Mouse (Mus musculus) neutrophil, adult 83 days (primary cell): Measurements from ENCODE around the gene Pidd1. TPM values are rescaled to one million over a fixed set of nuclear protein-coding genes. Genes with fewer than 3 reads are reported as not detected.

Source experiments
- total RNA-seq, 2 experiments: library from RNA; stranded (reverse); gene quantifications; one replicate each; pipeline ENCODE4 v1.2.4; 2023

Pidd1 gene
- 10 to 100 TPM; 14.4 to 16.1 TPM for total RNA-seq

GRCm38 (mm10) chr7:141443828-141444237, at the start of gene Pidd1:
Pidd1 (minus strand) TSS chr7:141444025.

GRCm38 (mm10) chr7:141475011-141475804, 31.4 kb upstream of the Pidd1 start, which contains the start of the genes Polr2l and Tspan4:
Polr2l (minus strand) TSS chr7:141475132.
Tspan4 (plus strand) TSS chr7:141475240.

GRCm38 (mm10) chr7:141467230-141468030, 23.6 kb upstream of the Pidd1 start, which contains the start of gene Cd151:
Cd151 (plus strand) TSS chr7:141467392.

GRCm38 (mm10) chr7:141460391-141461113, 16.7 kb upstream of the Pidd1 start, which contains the start of gene Cracr2b:
Cracr2b (plus strand) TSS chr7:141461094.

GRCm38 (mm10) chr7:141454967-141455551, 11.2 kb upstream of the Pidd1 start, which contains the start of gene Pnpla2:
Pnpla2 (plus strand) TSS chr7:141455198.

GRCm38 (mm10) chr7:141447110-141447991, 3.5 kb upstream of the Pidd1 start, which contains the start of gene Rplp2:
Rplp2 (plus strand) TSS chr7:141447370.

GRCm38 (mm10) chr7:141437178-141438120, 6.4 kb downstream of the Pidd1 start, which contains the start of gene Slc25a22:
Slc25a22 (minus strand) TSS chr7:141437892.

GRCm38 (mm10) chr7:141429310-141429709, 14.5 kb downstream of the Pidd1 start, which contains the start of gene Cend1:
Cend1 (minus strand) TSS chr7:141429491.

GRCm38 (mm10) chr7:141413809-141414584, 29.8 kb downstream of the Pidd1 start, which contains the start of gene Gatd1:
Gatd1 (minus strand) TSS chr7:141414136.

GRCm38 (mm10) chr7:141391625-141392551, 51.9 kb downstream of the Pidd1 start, which contains the start of gene Taldo1:
Taldo1 (plus strand) TSS chr7:141392199.

Other genes with a start within 250 kb of the Pidd1 start
- gene Lrrc56, start 249.9 kb downstream of the Pidd1 start, total RNA-seq = 1 to 10 TPM; 3.9 to 6.0 TPM
- gene Lmntd2, start 229.9 kb downstream of the Pidd1 start, total RNA-seq = not detected
- 1 to 10 TPM; 4.7 to 7.6 TPM for gene Rassf7, start 228.2 kb downstream of the Pidd1 start, total RNA-seq
- gene Phrf1, start 215.2 kb downstream of the Pidd1 start, total RNA-seq = 10 to 100 TPM; 70.9 to 73.3 TPM
- gene Irf7, start 177.5 kb downstream of the Pidd1 start, total RNA-seq = 10 to 100 TPM; 36.2 to 42.0 TPM
- gene Cdhr5, start 167.2 kb downstream of the Pidd1 start, total RNA-seq = not detected
- not detected for gene Sct, start 164.9 kb downstream of the Pidd1 start, total RNA-seq
- gene Drd4, start 152.0 kb downstream of the Pidd1 start, total RNA-seq = not detected
- 10 to 100 TPM; 24.3 to 35.7 TPM for gene Deaf1, start 116.3 kb downstream of the Pidd1 start, total RNA-seq
- 10 to 100 TPM in 1 of 2 experiments, 1 to 10 TPM in 1; 8.5 to 11.1 TPM for gene Tmem80, start 116.3 kb downstream of the Pidd1 start, total RNA-seq
- gene Eps8l2, start 105.1 kb downstream of the Pidd1 start, total RNA-seq = under 1 TPM; 0.26 to 0.60 TPM
- gene Taldo1, start 51.8 kb downstream of the Pidd1 start, total RNA-seq = 100 to 1,000 TPM; 644 to 676 TPM
- gene Gatd1, start 29.9 kb downstream of the Pidd1 start, total RNA-seq = 10 to 100 TPM; 20.7 to 21.1 TPM
- not detected for gene Cend1, start 14.5 kb downstream of the Pidd1 start, total RNA-seq
- gene Slc25a22, start 6.1 kb downstream of the Pidd1 start, total RNA-seq = 10 to 100 TPM; 13.1 to 17.9 TPM
- gene Rplp2, start 3.3 kb upstream of the Pidd1 start, total RNA-seq = 100 to 1,000 TPM; 767 to 918 TPM
- gene Pnpla2, start 11.2 kb upstream of the Pidd1 start, total RNA-seq = 10 to 100 TPM; 73.0 to 87.7 TPM
- 1 to 10 TPM; 3.7 to 8.1 TPM for gene Cracr2b, start 17.1 kb upstream of the Pidd1 start, total RNA-seq
- 10 to 100 TPM; 11.9 to 15.1 TPM for gene Cd151, start 23.4 kb upstream of the Pidd1 start, total RNA-seq
- gene Polr2l, start 31.1 kb upstream of the Pidd1 start, total RNA-seq = 10 to 100 TPM; 12.5 to 14.0 TPM
- gene Tspan4, start 31.2 kb upstream of the Pidd1 start, total RNA-seq = 1 to 10 TPM; 3.2 TPM
- gene Chid1, start 95.8 kb upstream of the Pidd1 start, total RNA-seq = 10 to 100 TPM; 20.7 to 21.3 TPM
- gene Ap2a2, start 118.1 kb upstream of the Pidd1 start, total RNA-seq = 10 to 100 TPM; 95.5 to 97.7 TPM
- under 1 TPM; 0.38 to 0.42 TPM for gene Muc6, start 211.3 kb upstream of the Pidd1 start, total RNA-seq
- under 1 TPM; 0.13 to 0.46 TPM for gene Muc2, start 246.3 kb upstream of the Pidd1 start, total RNA-seq